Mouse (Mus musculus) neural tube, embryonic 10.5 days (tissue): ENCODE measurements at regions not wholly inside any gene's neighbourhood (a gene's known extent, or its start where the extent isn't known, plus 50 kb on each side); places are given as distances from the start of the nearest gene placed in this dataset.

Experiments used
- DNase-seq: peaks from one replicate; pipeline ENCODE4 v3.0.0-alpha.2; 2017; ENCODE audit warnings: low spot score; ENCODE audit errors: extremely low spot score

GRCm38 (mm10) chr5:80484676-80485075 is 535.3 kb upstream of the Adgrl3 start:
- no peak for DNase-seq

DNA sequence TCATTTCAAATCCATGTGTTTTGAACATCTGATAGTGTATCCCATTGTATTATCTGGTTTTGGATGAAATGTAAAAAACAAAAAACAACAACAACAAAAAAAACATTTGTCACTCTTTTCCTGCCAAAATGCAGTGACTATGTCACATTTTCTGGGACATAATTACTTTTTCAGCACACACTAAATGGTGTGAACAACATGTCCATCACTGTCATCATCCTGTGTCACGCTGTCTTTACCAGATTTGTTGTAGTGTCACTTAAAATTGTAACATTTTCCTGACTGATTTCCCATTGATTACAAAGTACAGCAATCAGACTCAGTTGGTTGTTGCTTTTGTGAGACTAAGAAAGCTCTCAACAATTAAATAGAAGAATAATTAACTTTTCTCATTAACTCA is 531.6 kb upstream of the Adgrl3 start:
- DNase-seq = no peak

GRCm38 (mm10) chr5:80508672-80509071 is 511.3 kb upstream of the Adgrl3 start:
- DNase-seq = peak; percentile 44

GRCm38 (mm10) chr5:80539997-80540396 is 479.9 kb upstream of the Adgrl3 start:
- DNase-seq = no peak

GRCm38 (mm10) chr5:80551673-80552072 is 468.3 kb upstream of the Adgrl3 start:
- no peak for DNase-seq

DNA sequence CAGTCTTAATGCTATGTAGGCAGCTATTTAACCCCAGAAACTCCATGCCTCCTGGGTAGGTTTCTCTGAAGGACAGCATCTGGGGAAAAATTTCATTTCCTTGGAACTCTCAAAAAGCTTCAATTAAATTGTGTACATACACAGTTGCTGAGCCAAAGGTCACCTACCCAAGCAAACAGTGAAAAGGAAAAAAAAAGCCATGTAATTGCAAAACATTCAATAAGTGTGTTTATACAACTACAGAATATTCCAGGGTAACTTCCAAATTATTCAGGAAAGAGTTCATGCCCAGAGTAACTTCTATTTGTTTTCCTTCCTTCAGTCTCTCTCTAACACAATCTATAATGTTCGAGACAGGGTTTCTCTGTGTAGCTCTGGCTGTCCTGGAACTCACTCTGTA is 441.2 kb upstream of the Adgrl3 start:
- DNase-seq = no peak

DNA sequence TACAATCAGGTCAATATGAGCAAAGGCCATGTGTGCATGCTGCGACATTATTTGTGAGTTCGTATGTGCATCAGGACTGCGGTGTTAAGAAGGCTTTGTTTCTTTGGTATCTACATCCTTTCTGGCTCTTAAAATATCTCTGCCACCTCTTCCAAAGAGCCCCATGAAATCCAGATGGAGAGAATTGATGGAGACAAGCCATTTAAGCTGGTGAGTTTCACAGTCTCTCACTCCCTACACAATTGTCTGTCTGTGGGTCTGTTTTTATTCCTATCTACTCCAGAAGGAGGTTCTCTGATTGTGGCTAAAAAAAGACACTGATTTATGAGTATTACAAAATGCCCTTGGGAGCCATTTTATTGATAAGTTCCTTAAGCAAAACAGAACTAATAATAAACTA is 408.4 kb upstream of the Adgrl3 start:
- DNase-seq = no peak

- DNase-seq = no peak
Observed at GRCm38 (mm10) chr5:80627225-80627624, 392.7 kb upstream of the Adgrl3 start.

DNA sequence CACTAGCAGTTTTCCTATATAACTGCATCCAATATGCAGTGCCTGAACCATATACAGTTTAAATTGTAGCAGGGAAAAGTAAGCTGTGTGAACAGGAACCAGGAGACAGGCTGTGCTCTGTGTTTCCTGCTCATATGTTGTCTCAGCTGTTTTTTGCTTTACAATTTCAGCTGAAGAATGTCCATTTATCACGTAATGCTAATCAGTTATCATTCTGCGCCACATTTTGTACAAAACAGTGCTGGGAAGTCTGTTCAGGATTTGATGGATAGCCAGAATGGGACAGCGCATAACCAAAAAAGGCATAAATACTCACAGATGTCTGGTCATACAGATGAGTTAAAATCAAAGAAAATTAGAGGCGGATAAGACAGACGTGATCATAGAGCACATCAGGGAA is 360.9 kb upstream of the Adgrl3 start:
- DNase-seq = no peak

DNA sequence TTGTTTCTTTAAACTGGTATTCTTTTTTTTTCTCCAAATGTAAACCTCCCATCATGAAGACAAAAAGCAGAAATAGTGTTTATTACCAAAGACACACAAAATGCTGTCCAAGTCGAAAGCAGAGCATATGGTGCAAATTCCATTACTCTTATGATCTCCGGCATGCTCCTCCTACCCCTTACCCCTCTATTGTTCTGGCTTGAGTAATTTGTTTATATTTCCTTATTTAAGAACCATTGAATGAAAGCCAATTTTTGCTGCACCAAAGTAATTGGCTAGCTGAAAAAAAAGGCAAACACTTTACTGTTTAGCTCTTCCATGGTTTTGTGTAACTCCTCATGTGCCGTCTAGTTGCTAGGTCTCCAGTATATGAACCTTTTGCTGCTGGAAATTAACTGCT is 360.4 kb upstream of the Adgrl3 start:
- no peak for DNase-seq

DNA sequence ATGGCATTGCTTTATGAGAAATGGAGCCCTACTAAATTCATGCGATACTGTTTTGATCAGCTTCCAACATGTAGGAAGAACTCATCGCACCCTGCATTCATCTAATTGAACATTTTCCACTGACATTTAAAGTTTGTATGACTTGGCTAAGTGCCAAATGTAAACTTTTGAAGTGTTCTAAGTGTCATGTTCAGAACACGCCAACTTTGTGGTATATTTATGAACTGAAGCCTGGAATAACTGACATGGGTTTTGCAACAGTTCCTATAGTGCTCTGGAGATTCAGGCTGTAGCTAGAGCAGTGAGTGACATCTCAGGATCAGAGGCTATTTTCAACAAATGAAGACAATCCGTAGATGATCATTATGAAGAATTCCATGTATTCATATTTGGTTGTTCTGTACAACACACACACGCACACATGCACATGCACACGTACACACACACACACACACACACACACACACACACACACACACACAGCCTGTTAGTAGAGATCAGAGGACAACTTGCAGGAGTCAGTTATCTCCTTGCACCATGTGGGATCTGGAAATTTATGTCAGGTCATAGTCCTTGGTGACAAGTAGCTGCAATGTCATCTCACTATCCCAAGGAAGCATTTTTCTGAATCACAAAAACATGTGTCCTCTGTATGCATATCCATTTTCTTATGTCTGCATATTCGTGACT is 349.5 kb upstream of the Adgrl3 start:
- no peak for DNase-seq

GRCm38 (mm10) chr5:80683431-80683830 is 336.5 kb upstream of the Adgrl3 start:
- no peak for DNase-seq

DNA sequence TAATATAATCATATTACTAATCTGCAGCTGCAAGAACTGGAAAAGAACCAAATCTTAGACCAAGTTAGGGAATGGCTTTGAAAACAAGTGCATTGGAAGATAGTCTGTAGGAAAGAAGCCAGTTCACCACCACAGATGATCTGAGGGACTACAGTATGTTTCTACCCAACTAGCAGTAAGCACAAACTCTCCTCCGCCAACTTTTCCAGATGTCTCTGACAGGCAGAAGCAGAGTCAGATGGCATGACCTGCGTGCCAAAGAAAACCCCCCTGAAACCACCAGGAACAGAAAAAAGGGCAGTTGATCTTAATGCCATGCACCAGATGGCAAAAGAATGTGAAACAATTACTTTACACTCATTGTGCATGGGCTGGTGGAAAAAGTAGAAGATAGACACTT is 319.1 kb upstream of the Adgrl3 start:
- DNase-seq = no peak

DNA sequence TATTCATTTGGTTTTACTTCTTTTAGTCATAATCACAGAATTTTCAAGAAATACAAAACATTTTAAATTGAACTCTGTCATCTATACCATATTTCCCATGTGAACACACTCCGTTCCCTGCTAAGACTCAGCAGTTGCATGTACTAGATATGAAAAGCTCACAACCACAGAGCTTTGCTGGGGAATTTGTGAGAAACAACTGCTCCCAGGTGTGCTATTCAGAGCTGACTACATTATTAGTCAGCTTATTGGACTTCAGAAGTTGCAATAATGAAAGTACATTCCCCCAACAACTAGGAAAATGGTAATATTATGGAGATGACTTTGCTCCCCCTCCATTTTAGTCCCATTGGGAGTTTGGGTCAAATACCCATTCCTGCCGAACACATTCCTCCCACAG is 315.2 kb upstream of the Adgrl3 start:
- no peak for DNase-seq

GRCm38 (mm10) chr5:80706645-80707056 is 313.3 kb upstream of the Adgrl3 start:
- DNase-seq = no peak
